Mouse (Mus musculus) thymus, postnatal 4 days (tissue): ENCODE data around the gene Elfn1.

ENCODE experiments used
- DNase-seq: peaks from one replicate; pipeline ENCODE4 v3.0.0; 2021

Elfn1 gene

DNA sequence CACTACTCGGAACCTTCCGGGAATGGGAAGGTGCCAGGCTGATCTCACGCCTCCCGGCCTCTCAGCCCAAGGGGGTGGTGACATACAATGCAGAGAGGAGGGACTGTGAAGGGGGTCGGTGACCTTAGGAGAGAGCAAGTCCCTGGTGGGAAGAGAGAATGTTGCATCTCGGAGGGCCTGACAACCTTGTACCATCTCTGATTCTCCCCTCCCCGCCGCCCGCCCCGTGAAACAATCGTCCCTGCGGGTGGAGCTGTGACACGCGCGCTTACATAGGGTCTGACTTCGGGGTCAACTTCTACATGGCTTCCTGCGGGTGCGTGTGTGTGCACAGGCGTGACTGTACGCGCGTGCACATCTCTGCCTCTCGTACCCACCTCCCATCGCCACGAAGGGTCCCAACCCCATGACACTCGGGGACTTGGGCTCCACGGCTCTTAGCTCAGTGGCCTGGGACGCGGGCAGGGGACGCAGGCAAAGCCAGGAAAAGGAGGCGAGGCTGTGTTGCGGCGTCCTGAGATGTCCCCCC lies at the start of gene Elfn1:
Elfn1 (plus strand) TSS at position 230 of the 529 bp plus-strand sequence.
- DNase-seq, result peak; percentile 54

DNA sequence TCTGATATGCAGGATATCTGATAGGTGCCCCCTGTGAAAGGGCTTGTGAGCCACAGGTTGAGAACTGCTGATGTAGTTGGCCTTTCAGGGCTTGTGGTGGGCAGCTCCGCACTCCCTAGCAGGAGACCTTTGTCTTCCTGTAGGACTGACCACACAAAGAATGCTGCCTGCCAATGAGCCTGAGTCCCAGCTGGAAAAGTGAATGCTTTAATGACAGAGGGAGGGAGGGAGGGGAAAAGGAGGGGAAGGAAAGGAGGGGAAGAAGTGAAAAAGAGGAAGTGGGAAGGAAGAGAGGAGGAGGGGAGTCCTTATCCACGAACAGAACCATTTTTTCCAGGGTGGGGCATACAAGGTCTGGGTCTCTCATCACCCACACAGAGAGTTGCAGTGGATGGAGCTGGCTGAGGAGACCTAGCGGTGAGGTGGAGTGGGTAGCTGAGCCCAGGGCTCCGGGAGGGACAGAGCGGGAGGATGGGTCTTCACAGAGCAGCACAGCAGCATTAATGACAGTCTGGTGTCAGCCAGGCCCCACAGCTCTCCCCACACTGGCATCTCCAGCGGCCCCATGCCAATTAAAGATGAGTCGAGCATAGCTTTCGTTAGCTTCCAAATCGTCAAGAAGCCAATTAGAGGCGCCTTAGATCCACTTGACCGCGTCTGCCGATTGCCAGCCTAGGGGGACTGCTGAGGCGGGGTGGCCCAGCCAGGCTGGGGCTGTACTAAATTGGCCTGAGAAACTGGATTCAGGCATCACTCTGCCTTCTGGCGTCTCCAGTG lies 47.2 kb upstream of the Elfn1 start:
- DNase-seq, result no peak

DNA sequence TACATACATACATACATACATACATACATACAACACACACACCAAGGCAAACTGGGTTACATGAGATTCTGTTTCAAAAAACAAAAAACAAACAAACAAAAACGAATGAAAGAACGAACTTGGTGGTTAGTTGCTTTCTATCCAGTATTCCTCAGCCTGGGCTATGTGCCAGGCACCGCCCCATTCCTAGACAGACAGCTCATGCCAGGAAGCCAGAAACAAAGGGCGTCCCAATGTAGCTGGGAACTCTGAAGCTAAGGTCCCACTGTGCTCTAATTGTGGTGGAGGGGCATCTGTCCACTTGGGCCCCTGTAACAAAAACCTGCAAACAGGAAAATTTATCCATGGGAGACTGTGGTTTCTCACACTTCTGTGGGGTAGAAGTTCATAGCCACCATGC lies 45.0 kb upstream of the Elfn1 start:
- no peak for DNase-seq

DNA sequence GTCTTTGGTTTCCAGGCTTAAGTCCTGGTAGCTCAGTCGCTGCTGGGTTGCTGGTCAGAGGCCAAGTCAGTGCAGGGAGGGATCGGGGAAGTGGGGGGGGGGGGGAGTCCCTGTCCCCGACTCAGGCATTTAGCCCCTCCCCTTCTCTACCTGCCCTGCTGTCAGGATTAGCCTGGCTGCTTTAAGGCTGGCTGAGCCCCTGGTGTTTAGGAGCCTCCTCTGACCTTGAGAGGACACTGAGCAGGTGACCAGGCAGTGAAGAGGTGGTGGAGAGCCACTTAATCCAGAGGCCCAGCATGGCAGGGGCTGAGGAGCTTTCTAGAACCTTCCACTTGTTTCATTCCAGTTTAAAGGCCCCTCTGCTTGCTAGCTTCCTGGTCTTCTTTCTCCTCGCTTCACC lies 36.9 kb upstream of the Elfn1 start:
- DNase-seq, result no peak

DNA sequence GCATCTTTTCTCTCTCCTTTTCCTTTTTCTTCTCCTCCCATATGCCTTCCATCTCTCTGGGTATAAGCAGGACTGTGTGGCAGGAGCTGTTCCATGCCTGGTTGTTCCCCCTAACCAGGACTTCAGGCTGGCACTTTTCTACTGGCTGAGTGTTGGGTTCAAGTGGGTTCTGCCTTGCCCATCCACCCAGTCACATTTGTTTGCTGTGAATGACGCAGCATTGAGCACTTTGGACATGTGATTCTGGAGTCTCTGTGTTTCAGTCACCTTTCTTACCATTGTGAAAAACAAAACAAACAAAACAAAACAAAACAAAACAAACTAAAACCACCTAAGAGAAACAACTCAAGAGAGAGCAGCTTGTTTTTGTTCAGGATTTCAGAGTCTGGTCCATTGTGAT lies 36.2 kb upstream of the Elfn1 start:
- no peak for DNase-seq

DNA sequence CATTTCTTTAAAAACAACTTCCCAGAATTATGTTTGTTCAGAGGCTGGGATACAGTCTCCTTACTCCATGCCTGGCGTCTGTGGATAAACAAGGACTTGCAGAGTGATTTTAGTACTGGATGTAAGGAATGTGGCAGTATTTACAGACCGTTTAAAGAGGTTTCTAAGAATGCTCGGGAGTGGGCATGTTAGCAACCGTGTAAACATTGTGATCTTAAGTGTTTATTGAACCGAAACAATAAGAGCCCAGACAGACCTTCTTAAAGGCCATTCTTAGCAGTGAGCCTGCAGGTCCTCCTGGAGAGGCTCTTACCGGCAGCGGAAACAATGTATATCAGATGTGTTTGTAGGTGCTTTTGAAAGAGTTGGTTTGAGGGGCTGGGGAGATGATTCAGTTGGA lies 30.2 kb upstream of the Elfn1 start:
- DNase-seq, result no peak

DNA sequence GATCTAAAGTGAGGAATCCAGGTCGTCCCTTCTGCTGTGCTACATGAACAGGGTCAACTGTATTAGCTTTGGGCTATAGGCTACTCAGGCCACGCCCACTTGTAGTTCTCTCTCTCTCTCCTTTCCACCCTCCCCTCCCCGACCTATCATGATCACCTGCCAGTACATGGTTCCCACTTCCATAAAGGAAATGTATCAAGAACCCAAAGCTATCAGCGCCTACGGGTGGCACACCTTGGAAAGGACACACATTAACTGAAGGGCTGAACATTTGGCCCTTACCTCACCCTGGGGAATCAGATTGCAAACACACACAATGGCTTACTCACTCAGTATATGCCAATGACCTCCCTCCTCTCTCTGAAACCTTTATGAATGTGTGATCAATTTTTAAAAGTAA lies 28.0 kb upstream of the Elfn1 start:
- DNase-seq, result no peak

DNA sequence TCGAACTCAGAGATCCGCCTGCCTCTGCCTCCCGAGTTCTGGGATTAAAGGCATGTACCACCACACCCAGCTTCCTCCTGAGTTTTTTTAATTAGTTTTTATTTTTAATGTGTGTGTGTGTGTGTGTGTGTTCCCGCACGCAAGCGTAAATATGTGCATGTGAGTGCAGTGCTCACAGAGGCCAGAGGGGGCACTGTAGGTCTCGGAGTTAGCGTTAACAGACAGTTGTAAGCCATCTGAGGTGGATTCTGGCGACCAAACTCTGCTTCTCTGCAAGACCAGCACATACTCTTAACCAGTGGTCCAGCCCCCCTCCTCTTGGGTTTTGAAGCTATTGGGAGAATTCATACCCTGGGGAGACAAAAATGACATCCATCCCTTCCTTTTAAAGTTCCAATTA lies 26.6 kb upstream of the Elfn1 start:
- no peak for DNase-seq

DNA sequence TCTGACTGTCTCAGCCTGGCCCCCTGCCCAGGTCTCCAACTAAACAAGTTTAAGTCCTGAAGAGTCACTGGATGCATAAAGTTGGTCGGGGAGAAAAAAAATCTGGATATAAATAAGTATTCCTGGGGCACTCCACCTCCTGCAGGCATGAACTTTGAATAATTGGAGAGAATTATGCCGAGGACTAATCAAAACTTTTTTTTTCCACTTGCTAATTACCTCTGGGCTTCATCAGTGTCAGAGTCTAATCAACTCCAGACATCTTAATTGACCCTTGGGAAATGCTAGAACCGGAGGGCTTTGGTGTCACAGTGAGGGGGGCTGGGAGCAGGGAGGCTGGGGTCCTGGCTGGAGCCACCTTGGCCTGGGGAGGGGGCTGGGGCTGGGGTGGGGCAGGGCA lies 19.1 kb upstream of the Elfn1 start:
- DNase-seq, result no peak

DNA sequence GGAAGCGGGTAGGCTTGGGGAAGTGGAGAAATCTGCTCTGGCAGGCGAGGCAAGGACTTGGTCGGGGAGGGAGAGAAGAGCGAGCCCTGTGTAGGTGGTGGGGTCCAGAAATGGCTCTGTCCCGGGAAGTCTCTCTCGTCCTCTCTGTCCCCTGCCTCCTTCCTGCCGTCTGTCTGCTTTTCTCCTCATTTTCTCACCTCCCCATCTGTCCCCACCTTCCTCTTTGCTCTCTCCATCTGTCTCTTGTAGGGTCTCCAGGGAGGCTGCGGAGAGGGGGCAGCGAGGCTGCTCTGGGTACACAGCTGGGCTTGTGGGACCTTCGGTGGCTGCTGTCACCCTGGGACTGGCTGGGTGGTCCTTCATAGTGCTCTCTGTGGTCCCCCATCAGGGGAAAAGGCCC lies 18.4 kb upstream of the Elfn1 start:
- no peak for DNase-seq

DNA sequence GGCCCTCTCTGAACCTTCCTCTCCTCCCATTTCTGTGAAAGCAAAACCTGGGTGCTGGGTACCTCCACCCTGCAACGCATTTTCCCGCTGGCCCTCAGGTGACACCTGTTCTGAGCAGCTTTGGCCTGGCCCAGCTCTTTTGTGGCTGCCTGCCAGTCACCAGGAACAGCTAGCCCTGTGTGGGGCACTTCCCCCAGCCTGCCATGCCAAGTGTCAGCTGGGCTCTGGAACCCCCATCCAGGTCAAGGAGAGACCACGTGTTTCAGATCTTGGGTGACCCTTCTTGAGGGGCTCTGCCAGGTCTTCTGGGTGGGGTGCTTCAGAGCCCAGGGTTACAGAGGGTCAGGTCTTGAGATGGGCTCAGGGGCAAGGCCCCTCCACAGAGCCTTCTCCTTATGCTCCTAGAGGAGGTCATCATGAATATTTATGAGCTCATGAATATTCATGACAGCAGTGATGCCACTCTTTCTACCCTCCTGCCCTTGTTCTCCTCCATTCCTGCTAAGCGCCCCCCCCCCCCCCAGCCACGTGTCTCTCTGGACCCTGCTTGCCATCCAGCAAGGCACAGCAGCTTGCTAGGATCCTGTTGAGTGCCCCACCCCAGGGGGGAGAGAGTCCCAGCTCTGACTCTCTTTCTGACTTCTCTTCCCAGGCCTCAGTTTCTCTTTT lies 15.3 kb upstream of the Elfn1 start:
- no peak for DNase-seq

DNA sequence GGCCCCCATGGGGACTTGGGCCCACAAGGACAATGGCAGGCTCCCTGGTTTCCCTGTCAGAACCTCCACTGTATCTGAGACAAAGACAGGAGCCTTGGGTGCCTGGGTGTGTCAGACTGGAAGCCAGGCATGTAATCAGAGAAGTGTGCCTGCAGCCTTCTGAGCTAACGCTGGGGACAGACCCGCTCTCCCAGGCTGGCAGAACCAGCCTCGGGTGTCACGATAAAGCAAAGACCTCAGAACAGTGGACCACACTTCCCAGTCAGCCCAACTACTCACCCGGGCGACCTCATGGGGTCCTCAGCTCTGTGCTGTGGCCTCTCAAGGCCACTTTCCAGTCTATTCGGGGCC lies 14.8 kb upstream of the Elfn1 start:
- DNase-seq, result no peak

DNA sequence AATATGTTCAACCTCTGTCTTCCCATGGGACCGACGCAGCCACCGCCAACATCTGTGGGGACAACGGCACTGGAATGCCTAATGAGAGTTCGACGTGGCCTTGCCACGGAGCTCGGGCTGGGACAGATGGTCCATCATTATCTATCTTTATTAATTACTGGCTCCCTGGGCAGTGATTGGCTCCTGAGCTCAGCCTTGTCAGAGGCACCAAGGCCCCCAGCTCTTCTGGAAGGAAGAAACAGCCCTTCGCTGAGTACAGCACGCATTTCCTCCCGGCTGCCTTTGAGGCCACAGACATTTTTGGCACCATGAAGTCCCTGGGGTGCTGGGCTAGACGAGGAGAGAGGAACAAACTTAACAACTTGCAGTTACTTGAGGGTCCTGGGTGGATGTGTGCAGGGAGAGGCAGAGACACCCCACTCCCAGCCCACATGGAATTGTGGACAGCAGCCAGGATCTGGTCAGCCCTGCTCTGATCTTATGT lies 13.7 kb upstream of the Elfn1 start:
- DNase-seq, result peak; percentile 28

DNA sequence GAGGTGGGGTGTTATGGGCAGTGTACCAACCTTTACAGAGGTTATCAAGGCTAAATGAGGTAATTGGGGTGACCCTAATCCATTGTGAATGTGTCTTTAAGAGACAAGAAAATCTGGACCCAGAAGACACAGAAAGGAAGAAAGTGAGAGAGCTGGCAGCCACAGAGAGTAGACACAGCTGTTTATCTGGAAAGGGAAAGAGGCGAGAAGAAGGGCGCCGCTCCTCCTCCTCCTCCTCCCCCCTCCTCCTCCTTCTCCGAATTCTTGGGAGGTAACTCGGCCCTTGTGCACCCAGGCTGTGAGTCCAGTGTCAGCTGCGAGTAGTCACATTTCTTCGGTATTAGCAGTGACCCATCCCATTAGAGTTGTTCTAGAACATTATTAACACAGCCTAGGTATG lies 8.7 kb upstream of the Elfn1 start:
- DNase-seq, result no peak

DNA sequence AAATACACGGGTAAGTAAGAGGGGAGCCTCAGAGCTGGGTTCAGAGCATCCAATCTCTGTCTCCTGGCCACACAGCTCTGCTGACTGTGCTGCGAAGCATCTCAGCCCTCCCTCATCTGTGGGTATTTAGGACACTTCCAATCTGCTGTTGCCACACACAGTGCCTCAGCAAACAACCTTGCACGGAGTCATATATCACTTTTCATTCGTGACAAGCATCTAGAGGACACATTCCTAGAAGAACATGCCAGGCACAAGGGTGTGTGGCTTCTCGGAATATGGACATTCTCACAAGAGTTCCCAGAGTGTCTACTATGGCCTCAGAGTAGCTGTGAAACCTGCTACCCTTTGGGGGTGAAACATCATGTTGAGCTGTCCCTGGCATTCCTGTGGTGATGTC lies 2.6 kb upstream of the Elfn1 start:
- no peak for DNase-seq

DNA sequence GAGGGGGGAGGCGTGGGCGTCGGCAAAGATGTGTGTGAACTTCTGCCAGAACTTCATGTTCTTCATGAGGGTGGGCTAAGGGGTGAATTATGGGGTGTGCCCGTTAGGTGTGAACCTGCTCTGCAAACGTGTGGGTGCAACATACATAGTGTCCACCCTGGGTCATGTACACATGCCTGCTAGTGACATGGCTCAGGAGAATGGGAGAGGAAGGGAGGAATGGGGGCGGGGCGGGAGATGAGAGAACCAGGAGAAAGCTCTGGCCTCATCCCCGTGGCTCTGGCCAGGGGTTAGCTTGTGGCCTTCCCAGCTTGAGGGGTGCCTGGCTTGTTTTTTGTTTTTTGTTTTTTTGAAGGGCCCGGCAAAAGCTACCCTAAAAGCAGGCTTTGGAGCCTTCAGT lies 1.2 kb upstream of the Elfn1 start:
- no peak for DNase-seq

DNA sequence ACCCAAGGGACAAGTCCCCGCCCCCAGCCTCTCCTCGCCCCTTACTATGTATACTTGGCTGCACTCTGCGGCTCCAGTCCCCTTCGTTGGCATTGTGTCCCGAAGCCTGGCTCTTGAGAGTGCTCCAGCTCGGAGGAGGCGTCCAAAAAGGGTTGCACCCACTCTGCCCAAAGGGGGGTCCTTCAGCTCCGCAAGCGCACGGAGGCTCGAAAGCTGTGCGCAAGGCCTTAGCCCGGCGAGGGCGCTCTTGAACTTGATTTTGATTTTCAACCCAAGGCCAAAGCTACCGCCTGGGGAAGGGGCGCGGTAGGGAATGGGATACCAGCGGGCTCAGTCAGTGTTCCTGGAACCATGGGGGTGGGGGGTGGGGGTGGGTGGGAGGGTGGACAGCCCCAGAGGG lies 502 bp upstream of the Elfn1 start:
- DNase-seq, result peak; percentile 76

DNA sequence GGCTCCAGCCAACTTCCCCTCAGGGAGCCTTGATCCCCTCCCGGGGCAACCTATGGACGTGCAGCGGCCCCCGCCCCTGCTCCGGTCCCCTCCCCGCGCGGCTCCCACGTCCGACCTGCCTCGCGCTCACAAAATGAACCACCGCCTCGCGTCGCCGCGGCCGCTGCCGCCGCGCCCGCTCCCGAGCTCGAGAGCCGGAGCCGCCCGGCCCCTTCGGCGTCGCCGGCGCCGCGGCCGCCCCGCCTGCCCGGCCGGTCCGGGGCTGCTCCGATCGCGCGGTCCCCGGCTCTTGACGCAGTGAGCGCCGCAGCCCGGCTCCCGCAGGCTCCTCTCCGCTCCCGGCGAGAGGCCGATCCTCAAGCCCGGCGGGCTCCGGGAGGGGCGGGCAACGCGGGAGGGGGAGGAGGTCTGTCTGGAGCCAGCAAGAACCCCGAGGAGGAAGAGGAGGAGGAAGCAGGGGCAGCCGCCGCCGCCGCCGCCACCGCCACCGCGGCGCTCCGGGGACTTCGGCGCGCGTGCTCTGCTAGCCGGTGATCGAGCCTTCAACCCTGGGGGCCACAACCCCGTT lies 584 bp downstream of the Elfn1 start:
- peak; percentile 55 for DNase-seq

DNA sequence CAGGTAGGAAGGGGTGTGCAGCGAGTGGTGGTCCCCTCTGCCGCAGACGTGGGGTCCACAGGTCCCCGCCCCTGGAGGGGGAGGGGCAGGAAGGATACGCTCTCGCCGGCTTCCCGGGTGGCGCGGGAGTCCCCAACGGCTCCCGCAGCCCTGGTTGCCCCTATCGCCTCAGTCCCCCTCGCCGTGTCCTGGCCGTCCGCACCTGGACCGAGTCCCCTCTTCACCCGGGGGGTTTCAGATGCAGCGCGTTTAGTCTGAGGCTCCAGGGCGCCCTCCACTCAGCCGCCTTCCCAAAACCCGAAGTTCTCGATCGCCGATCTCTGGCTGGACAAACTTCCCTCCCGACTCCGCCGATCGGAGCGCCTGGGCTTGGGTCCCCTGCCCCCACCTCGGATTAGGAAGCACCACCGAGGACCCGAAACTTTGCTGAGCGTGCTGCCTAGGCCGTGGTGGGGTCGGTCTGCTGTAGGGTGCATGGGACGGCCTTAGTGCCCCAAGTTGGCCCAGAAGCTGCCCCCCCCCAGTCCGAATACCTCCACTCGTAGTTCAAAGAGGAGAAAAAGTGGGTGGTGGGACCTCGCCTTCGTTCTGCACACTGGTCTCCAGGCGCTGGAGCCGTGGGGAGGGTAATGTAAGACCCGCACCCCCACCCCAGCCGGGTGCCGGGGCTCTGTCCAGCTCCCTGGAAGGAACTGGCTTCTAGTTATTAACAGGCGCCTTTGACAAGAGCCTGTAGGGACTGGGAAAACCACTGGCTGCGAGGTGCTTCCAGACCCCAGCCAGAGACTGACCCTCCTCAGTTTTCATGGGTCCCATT lies 1.3 kb downstream of the Elfn1 start:
- DNase-seq, result no peak

DNA sequence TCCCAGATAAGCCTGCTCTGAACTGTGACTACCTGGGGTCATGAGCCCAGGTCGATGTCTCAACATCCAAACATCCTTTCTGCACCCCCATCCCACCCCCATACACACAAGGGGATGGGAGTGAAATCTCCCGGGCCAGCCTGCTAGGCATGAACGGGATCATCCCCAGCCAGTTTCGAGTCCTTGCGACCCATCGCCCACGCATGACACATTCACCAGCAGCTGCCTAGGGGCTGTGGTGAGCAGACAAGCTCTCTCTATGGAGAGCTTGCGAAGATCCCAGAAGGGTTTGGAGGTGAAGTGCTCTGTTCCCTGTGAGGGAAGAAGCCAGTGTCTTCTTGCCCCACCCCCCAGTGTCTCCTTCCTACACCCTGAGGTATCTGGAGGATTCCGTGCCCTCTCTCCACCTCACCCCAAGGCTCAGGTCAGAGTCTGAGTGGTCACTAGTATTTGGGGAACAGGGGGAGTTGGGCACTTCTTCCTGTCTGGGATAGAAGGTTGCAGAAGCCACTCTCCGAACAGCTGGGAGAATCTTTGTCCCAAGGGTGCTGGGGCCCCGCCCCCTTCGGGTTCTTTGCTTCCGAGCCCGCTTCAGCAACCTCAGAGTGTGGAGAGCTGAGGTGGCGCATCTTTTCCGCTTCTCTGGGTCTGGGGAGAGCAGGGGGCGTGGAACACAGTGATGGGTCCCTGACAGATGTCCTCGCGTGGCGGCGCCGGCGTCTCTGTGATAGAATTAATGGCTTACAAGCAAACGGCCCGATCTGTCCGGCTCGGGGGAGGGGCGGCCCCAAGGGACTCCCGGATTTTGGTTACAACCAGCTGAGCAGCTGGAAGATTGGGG lies 2.2 kb downstream of the Elfn1 start:
- peak; percentile 48 for DNase-seq

DNA sequence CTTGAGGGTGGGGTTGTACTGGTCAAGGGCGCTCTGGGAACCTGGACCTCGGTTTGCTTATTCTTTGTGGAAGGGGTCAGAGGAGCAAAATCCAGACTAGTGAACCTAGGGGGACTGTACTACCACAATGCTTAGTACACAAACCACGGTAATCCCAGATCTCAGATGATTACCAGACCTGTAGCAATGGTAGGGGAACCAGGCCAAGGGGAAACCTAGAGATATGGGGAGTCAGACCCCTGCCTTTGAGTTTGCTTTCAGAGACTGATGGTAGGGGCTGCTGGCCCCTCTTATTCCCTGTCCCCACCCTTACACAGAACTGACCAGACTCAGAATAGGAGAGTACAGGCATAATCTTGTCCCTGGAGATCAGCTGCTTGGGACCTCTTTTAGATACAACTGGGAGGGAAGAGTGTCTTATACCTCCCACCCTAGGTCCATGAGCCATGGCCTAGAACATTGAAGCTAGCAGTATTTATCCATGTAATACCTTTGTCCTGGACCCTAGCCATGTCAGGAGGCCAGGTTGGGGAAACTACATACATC lies 3.1 kb downstream of the Elfn1 start:
- no peak for DNase-seq

DNA sequence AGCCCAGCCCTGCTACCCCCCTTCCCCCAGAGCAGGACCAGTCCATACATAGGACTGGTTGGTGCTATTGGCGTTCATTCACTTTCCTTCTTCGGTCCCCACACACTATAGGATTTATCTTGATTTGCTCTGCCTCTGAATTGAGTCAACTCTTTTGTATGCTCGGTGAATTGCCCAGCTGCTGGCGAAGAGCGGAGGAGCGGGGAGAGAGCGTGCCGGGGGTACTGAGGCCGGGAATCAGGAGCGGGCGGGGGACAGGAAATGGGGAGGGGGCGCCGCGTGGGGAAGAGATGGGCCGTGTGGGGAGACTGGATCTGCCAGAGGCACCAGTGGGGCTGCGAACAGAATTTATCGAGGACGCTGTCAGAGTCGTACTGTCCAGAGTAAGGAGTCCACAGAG lies 3.8 kb downstream of the Elfn1 start:
- DNase-seq, result no peak
